Mouse (Mus musculus) cerebellum, adult 2 months (tissue): ENCODE results near the gene Pgap1.

Experiments used
- CTCF ChIP-seq: fragments of 200-500 bp; IDR thresholded peaks from 2 replicates; pipeline ENCODE4 v1.5.1; 2011; ENCODE audit warnings: low read depth, mild to moderate bottlenecking, control low read depth, low read length, moderate library complexity, borderline replicate concordance; ENCODE audit not compliant: insufficient read depth
- POLR2A ChIP-seq: fragments of 200-500 bp; IDR thresholded peaks from 2 replicates; pipeline ENCODE4 v1.6.1; 2011; ENCODE audit warnings: low read length, control low read depth, borderline replicate concordance; ENCODE audit not compliant: insufficient read depth

GRCm38 (mm10) chr1:54556586-54557221 lies 780 bp downstream of the Pgap1 start:
- TF ChIP-seq POLR2A (no peak), CTCF (no peak)
